ENCODE assay signal across 10 mouse cellular contexts in genomic region chr1:78216509-78217141, GRCm38 (mm10). TPM values are rescaled to one million over a fixed set of nuclear protein-coding genes. Genes with fewer than 3 reads are reported as not detected.
DNase-seq lines count a peak whose midpoint lies in the region; ATAC-seq lines count a peak whose summit lies in the region.
"Had no signal": no experiment of that assay in that cellular context is flagged by ENCODE, and none has a peak within 500 bp of the region (broad histone marks: within the 10 kb centered on the region; RNA-seq: fewer than 3 reads in every experiment).

No protein-coding gene starts in this region.

- intact Hi-C loops in heart, postnatal 10 days (cut with DNase I) = loop anchor here (2.0 kb wide), 1 partner anchor 202 kb away; no protein-coding TSS in a partner anchor
- intact Hi-C loops in left cerebral cortex, postnatal 25 days (cut with DNase I) = loop anchor here (1.0 to 5.0 kb wide), 2 partner anchors 96 to 155 kb away; partner anchors contain the start of gene Sgpp2

- no peak for DNase-seq in heart, embryonic 10.5 days (ENCODE audit: low spot score)
- no peak for DNase-seq in heart, postnatal 10 days
- DNase-seq in MN1 (ENCODE audit: low spot score) = peak; percentile 73
- DNase-seq in thymus, postnatal 25 days = no peak
- DNase-seq in left cerebral cortex, postnatal 25 days (ENCODE audit: low spot score in 2 of 2) = no peak

- no peaks in the 10 kb centered on the region for H3K9me3 ChIP-seq in heart, embryonic 10.5 days
- no peaks in the 10 kb centered on the region for H3K9me3 ChIP-seq in forebrain, embryonic 16.5 days (ENCODE audit: control insufficient read depth, low read length)
- H3K9me3 ChIP-seq in liver, embryonic 15.5 days (replicated peaks) = no peaks in the 10 kb centered on the region

- peak overlapping the region; percentile 38; the same call in 1 of the 2 replicates for H3K27ac ChIP-seq in heart, embryonic 10.5 days
- no peak overlapping the region for H3K27ac ChIP-seq in forebrain, embryonic 16.5 days (ENCODE audit: low read length)
- H3K27ac ChIP-seq in liver, embryonic 15.5 days (replicated peaks) = no peak overlapping the region

- peak overlapping the region; percentile 45 for H3K9ac ChIP-seq in forebrain, embryonic 16.5 days (replicated peaks; ENCODE audit: low read depth, low read length)
- H3K9ac ChIP-seq in liver, embryonic 15.5 days = no peak overlapping the region

- peak overlapping the region; percentile 72 for H3K4me3 ChIP-seq in heart, embryonic 10.5 days
- H3K4me3 ChIP-seq in forebrain, embryonic 16.5 days (replicated peaks; ENCODE audit: low read length) = peak overlapping the region; percentile 50
- H3K4me3 ChIP-seq in liver, embryonic 15.5 days (replicated peaks) = peak overlapping the region; percentile 33

- H3K27me3 ChIP-seq in heart, embryonic 10.5 days (ENCODE audit: insufficient read depth, poor library complexity, severe bottlenecking) = peaks cover 100% of the 10 kb centered on the region
- H3K27me3 ChIP-seq in forebrain, embryonic 16.5 days (replicated peaks; ENCODE audit: control insufficient read depth, insufficient read depth, low read length) = peaks cover 82% of the 10 kb centered on the region
- peaks cover 98% of the 10 kb centered on the region for H3K27me3 ChIP-seq in liver, embryonic 15.5 days

- H3K36me3 ChIP-seq in heart, embryonic 10.5 days = no peaks in the 10 kb centered on the region
- H3K36me3 ChIP-seq in forebrain, embryonic 16.5 days (ENCODE audit: control insufficient read depth, insufficient read depth) = no peaks in the 10 kb centered on the region
- H3K36me3 ChIP-seq in liver, embryonic 15.5 days (replicated peaks) = no peaks in the 10 kb centered on the region

- peak; percentile 70 for ATAC-seq in forebrain, embryonic 16.5 days
- ATAC-seq in liver, embryonic 15.5 days (ENCODE audit: insufficient read depth) = no peak
- ATAC-seq in monocyte, adult 5-6 weeks (replicated peaks; ENCODE audit: insufficient number of reproducible peaks, low FRiP score, low TSS enrichment, poor library complexity, severe bottlenecking) = no peak

- H3K4me1 ChIP-seq in heart, embryonic 10.5 days = peaks cover 26% of the 10 kb centered on the region
- H3K4me1 ChIP-seq in forebrain, embryonic 16.5 days (replicated peaks; ENCODE audit: control insufficient read depth, insufficient read depth, low read length) = peaks cover 21% of the 10 kb centered on the region
- no peaks in the 10 kb centered on the region; the same call in 1 of the 2 replicates for H3K4me1 ChIP-seq in liver, embryonic 15.5 days (replicated peaks)

- 2% methylated on average over 71 of the region's 79 CpGs for WGBS in heart, embryonic 10.5 days
- under 1% methylated on average over 54 of the region's 79 CpGs for WGBS in forebrain, embryonic 16.5 days
- WGBS in liver, embryonic 15.5 days (ENCODE audit: insufficient replicate concordance) = under 1% methylated on average over 76 of the region's 79 CpGs

- peak overlapping the region; percentile 86 for H3K4me2 ChIP-seq in forebrain, embryonic 16.5 days (ENCODE audit: low read length)
- H3K4me2 ChIP-seq in liver, embryonic 15.5 days = peak overlapping the region; percentile 61

RNA-seq across cellular contexts. Expression of gene Pax3, which starts 19.7 kb away (rescaled TPM):
- polyA plus RNA-seq in heart, embryonic 10.5 days (2016; fragmentation: Nextera tagmentation; extraction: Ambion mirVana) = 0.28 and 1.9 TPM in 2 replicates
- under 1 TPM in 1 of 2 experiments, not detected in 1; 0.15 TPM for total RNA-seq in heart, postnatal 10 days (2021)
- polyA plus RNA-seq in forebrain, embryonic 16.5 days (2015; fragmentation: Nextera tagmentation; extraction: Ambion mirVana) = 0.22 TPM in 1 of 2 replicates, not detected in the other
- polyA plus RNA-seq in liver, embryonic 15.5 days (2015; fragmentation: Nextera tagmentation; extraction: Ambion mirVana) = 0.02 and 0.06 TPM in 2 replicates
- not detected in 3 replicates for total RNA-seq in monocyte, adult 5-6 weeks (2017)
- not detected for total RNA-seq in left cerebral cortex, postnatal 25 days (2021)
- total RNA-seq: MEL had no signal
- polyA plus RNA-seq: large intestine, adult 2 months had no signal
